Mouse (Mus musculus) midbrain, embryonic 10.5 days (tissue): Measurements from ENCODE around the gene Tank. TPM values are rescaled to one million over a fixed set of nuclear protein-coding genes. Genes with fewer than 3 reads are reported as not detected.

Experiments
- DNase-seq: peaks from one replicate; pipeline ENCODE4 v3.0.0-alpha.2; 2017; ENCODE audit warnings: low spot score
- H3K27ac ChIP-seq: fragments of 300-500 bp; sonication (generic); replicated peaks from 2 replicates; pipeline ENCODE4 v1.5.1; 2016; ENCODE audit warnings: mild to moderate bottlenecking
- H3K27me3 ChIP-seq: fragments of 300-500 bp; sonication (generic); 2 replicates; pipeline ENCODE4 v1.6.1; 2016; ENCODE audit warnings: low read depth, mild to moderate bottlenecking; ENCODE audit not compliant: poor library complexity, severe bottlenecking
- H3K36me3 ChIP-seq: fragments of 300-500 bp; sonication (generic); 2 replicates; pipeline ENCODE4 v1.6.1; 2016; ENCODE audit warnings: mild to moderate bottlenecking, moderate library complexity
- H3K4me1 ChIP-seq: fragments of 300-500 bp; sonication (generic); 2 replicates; pipeline ENCODE4 v1.6.1; 2016
- H3K4me3 ChIP-seq: fragments of 300-500 bp; sonication (generic); 2 replicates; pipeline ENCODE4 v1.5.1; 2016; ENCODE audit warnings: mild to moderate bottlenecking, moderate library complexity
- H3K9me3 ChIP-seq: fragments of 300-500 bp; sonication (generic); replicated peaks from 2 replicates; pipeline ENCODE4 v1.6.1; 2016; ENCODE audit warnings: mild to moderate bottlenecking
- WGBS: fragments of 180-500 bp; shearing (Covaris S2); methylation state at CpG from one replicate; pipeline ENCODE4 v1.1.7; 2016; 5-methylcytosine and 5-hydroxymethylcytosine counted together
- polyA plus RNA-seq: library from polyadenylated mRNA; unstranded; fragments of >200 nt; fragmentation: Nextera tagmentation; extraction: Ambion mirVana; gene quantifications from 2 replicates; pipeline ENCODE4 v1.2.1, GENCODE M21; 2016

Gene Tank
- polyA plus RNA-seq, 1 experiment from 2014 or later: 24.2 TPM

GRCm38 (mm10) chr2:61561058-61561457, 17.3 kb upstream of the Tank start:
- no peak for DNase-seq
- Histone ChIP-seq H3K4me3 (no peak overlapping the region), H3K4me1 (peaks cover 9% of the 10 kb centered on the region; the same call in 1 of the 2 replicates), H3K27ac (no peak overlapping the region), H3K27me3 (no peaks in the 10 kb centered on the region), H3K36me3 (no peaks in the 10 kb centered on the region), H3K9me3 (no peaks in the 10 kb centered on the region)
- 2% methylated on average over 1 of the region's 1 CpGs for WGBS

- H3K36me3 ChIP-seq: no peaks in the 10 kb centered on the region
- H3K4me3 ChIP-seq: no peak overlapping the region
- H3K27me3 ChIP-seq: no peaks in the 10 kb centered on the region
- 89% methylated on average over 6 of the region's 6 CpGs for WGBS
- no peaks in the 10 kb centered on the region for H3K9me3 ChIP-seq
- DNase-seq: no peak
- H3K4me1 ChIP-seq: peaks cover 9% of the 10 kb centered on the region; the same call in 1 of the 2 replicates
- no peak overlapping the region for H3K27ac ChIP-seq
These were observed 15.2 kb upstream of the Tank start for GRCm38 (mm10) chr2:61563202-61563601.

GRCm38 (mm10) chr2:61567045-61567783, 11.2 kb upstream of the Tank start:
- H3K9me3 ChIP-seq: no peaks in the 10 kb centered on the region
- no peak for DNase-seq
- H3K36me3 ChIP-seq: no peaks in the 10 kb centered on the region
- 80% methylated on average over 4 of the region's 4 CpGs for WGBS
- no peak overlapping the region for H3K4me3 ChIP-seq
- no peaks in the 10 kb centered on the region for H3K27me3 ChIP-seq
- no peak overlapping the region for H3K27ac ChIP-seq
- no peaks in the 10 kb centered on the region for H3K4me1 ChIP-seq

GRCm38 (mm10) chr2:61569181-61569580, 9.2 kb upstream of the Tank start:
- DNase-seq: no peak
- no peak overlapping the region for H3K27ac ChIP-seq
- H3K9me3 ChIP-seq: no peaks in the 10 kb centered on the region
- H3K4me1 ChIP-seq: no peaks in the 10 kb centered on the region
- H3K27me3 ChIP-seq: no peaks in the 10 kb centered on the region
- WGBS: 92% methylated on average over 6 of the region's 6 CpGs
- H3K4me3 ChIP-seq: no peak overlapping the region
- H3K36me3 ChIP-seq: no peaks in the 10 kb centered on the region

GRCm38 (mm10) chr2:61571343-61571955, 6.9 kb upstream of the Tank start:
- H3K4me1 ChIP-seq: no peaks in the 10 kb centered on the region
- DNase-seq: no peak
- H3K4me3 ChIP-seq: no peak overlapping the region
- no peaks in the 10 kb centered on the region for H3K9me3 ChIP-seq
- H3K36me3 ChIP-seq: no peaks in the 10 kb centered on the region
- H3K27ac ChIP-seq: no peak overlapping the region
- 85% methylated on average over 4 of the region's 4 CpGs for WGBS
- H3K27me3 ChIP-seq: no peaks in the 10 kb centered on the region

GRCm38 (mm10) chr2:61576497-61576896, 1.9 kb upstream of the Tank start:
- Histone ChIP-seq H3K27me3 (no peaks in the 10 kb centered on the region), H3K27ac (no peak overlapping the region), H3K4me3 (no peak overlapping the region), H3K9me3 (no peaks in the 10 kb centered on the region), H3K4me1 (no peaks in the 10 kb centered on the region), H3K36me3 (no peaks in the 10 kb centered on the region)
- DNase-seq: no peak
- 91% methylated on average over 3 of the region's 3 CpGs for WGBS

GRCm38 (mm10) chr2:61576928-61577695, 1.3 kb upstream of the Tank start:
- WGBS: 91% methylated on average over 17 of the region's 17 CpGs
- DNase-seq: no peak
- no peaks in the 10 kb centered on the region for H3K4me1 ChIP-seq
- no peak overlapping the region for H3K4me3 ChIP-seq
- no peaks in the 10 kb centered on the region for H3K9me3 ChIP-seq
- no peaks in the 10 kb centered on the region for H3K36me3 ChIP-seq
- H3K27me3 ChIP-seq: no peaks in the 10 kb centered on the region
- no peak overlapping the region for H3K27ac ChIP-seq

GRCm38 (mm10) chr2:61577696-61578062, 706 bp upstream of the Tank start:
- no peak for DNase-seq
- H3K4me1 ChIP-seq: no peaks in the 10 kb centered on the region
- 74% methylated on average over 7 of the region's 7 CpGs for WGBS
- H3K36me3 ChIP-seq: no peaks in the 10 kb centered on the region
- no peaks in the 10 kb centered on the region for H3K27me3 ChIP-seq
- H3K4me3 ChIP-seq: no peak overlapping the region
- no peaks in the 10 kb centered on the region for H3K9me3 ChIP-seq
- H3K27ac ChIP-seq: no peak overlapping the region

- no peak overlapping the region for H3K4me3 ChIP-seq
- WGBS: 82% methylated on average over 3 of the region's 3 CpGs
- DNase-seq: no peak
- H3K27me3 ChIP-seq: no peaks in the 10 kb centered on the region
- H3K9me3 ChIP-seq: no peaks in the 10 kb centered on the region
- H3K4me1 ChIP-seq: no peaks in the 10 kb centered on the region
- H3K27ac ChIP-seq: no peak overlapping the region
- no peaks in the 10 kb centered on the region for H3K36me3 ChIP-seq
These were observed 1.2 kb downstream of the Tank start for GRCm38 (mm10) chr2:61579501-61579990.

GRCm38 (mm10) chr2:61580091-61580490, 1.7 kb downstream of the Tank start:
- H3K36me3 ChIP-seq: no peaks in the 10 kb centered on the region
- no peaks in the 10 kb centered on the region for H3K27me3 ChIP-seq
- H3K4me1 ChIP-seq: no peaks in the 10 kb centered on the region
- H3K27ac ChIP-seq: no peak overlapping the region
- DNase-seq: no peak
- 84% methylated on average over 3 of the region's 3 CpGs for WGBS
- H3K9me3 ChIP-seq: no peaks in the 10 kb centered on the region
- H3K4me3 ChIP-seq: no peak overlapping the region

- no peaks in the 10 kb centered on the region for H3K27me3 ChIP-seq
- H3K4me1 ChIP-seq: no peaks in the 10 kb centered on the region
- no peak overlapping the region for H3K4me3 ChIP-seq
- H3K27ac ChIP-seq: no peak overlapping the region
- 81% methylated on average over 10 of the region's 10 CpGs for WGBS
- H3K9me3 ChIP-seq: no peaks in the 10 kb centered on the region
- no peaks in the 10 kb centered on the region for H3K36me3 ChIP-seq
- DNase-seq: no peak
These were observed 2.2 kb downstream of the Tank start for GRCm38 (mm10) chr2:61580555-61581080.

- Histone ChIP-seq H3K27ac (no peak overlapping the region), H3K4me1 (no peaks in the 10 kb centered on the region), H3K9me3 (no peaks in the 10 kb centered on the region), H3K4me3 (no peak overlapping the region), H3K27me3 (no peaks in the 10 kb centered on the region), H3K36me3 (no peaks in the 10 kb centered on the region)
- 92% methylated on average over 5 of the region's 5 CpGs for WGBS
- DNase-seq: no peak
These were observed 4.4 kb downstream of the Tank start for GRCm38 (mm10) chr2:61582578-61583315.
